Mouse (Mus musculus): ENCODE data around the gene Wfdc3. TPM values are rescaled to one million over a fixed set of nuclear protein-coding genes. Genes with fewer than 3 reads are reported as not detected.

Gene Wfdc3
- polyA plus RNA-seq, 1 experiment from 2014 or later = 0.56 TPM

DNA sequence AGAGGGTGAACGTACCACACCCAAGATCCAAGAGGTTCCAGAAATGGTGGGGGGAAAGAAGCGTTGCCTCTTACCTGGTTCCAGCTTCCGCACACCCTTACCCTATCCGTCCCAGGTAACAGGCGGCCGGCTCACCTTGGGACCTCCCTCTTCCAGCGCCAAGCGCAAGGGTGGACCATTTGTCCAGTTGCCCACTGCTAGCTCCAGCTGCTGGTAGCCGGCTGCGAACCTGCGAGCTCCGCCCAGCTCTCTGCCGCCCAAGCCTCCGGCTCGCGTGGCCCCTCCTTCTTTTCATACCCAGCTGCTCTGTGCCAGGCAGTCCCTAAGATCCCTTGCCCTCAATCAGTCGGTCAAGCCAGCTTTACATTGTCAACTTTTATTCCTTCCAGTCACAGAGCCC, 31.1 kb upstream of the Wfdc3 start:
- no peak for DNase-seq (ENCODE audit: low spot score)

DNA sequence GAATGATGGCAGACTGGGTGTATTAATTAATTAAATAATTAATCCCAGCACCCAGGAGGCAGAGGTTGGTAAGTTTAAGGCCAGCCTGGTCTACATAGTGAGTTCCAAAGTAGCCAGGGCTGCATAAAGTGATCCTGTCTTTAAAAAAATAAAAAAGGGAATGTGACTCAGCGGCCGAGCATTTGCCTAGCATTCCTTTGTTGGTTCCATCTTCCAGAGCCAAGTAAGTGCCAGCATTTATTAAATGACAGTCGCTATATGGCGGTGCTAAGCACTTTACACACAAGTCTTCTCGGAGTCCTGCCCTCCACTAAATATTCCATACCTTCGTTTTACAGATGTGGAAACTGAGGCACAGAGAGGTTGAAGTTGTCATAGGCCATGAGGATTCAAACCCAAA, 30.4 kb upstream of the Wfdc3 start:
- DNase-seq (ENCODE audit: low spot score) = no peak

DNA sequence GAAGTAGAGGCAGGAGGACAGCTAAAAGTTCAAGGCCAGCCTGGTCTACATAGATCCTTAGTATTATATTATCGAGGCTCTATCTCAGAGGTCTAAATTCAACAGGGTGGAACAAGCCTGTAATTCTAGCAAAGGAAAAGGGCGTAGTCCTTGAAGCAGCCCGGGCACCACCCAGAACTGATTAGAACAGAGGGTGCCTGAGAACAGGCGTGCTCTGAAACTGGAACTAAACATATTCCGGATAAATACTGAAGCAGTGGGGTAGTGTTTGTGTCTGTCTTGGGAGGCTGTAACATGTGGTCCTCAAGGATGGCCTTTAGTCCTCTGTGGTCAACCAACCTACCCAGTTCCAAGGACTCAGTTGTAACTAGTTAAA, 28.2 kb upstream of the Wfdc3 start:
- DNase-seq (ENCODE audit: low spot score) = no peak

DNA sequence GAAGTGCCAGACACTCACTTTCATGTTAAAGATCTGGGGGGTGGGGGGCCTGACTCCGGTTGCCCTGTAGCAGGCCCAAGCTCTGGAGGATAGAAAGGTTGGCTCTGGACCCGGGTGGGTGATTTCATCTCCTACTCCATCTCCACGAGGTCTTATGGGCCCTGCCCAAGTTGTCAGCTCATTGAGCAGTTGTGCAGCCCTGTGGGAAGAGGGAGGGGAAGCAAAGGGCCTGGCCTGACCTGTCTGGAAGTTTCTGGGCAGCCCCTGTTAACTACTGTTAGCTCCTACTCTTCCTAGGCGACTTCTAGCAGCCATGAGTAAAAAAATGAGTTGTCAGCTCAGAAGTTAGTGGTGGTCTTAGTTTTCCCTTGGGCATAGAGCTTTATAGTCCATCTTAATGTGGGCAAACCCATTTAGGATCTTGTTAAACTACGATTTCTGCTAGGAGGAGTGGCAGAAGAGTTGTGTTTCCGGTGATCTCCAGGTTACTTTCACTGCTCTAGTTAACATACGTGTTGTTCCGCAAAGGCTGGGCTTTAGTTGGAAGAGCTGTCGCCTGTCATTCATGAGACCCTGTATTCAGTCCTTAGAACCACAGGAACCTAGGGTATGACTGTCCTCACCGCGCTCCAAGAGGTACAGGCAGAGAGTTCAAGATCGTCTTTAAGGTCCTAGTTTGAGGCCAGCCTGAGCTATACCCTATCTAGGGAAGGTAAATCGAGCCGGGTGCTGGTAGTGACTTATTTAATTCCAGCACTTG, 27.7 kb upstream of the Wfdc3 start:
- no peak for DNase-seq (ENCODE audit: low spot score)

DNA sequence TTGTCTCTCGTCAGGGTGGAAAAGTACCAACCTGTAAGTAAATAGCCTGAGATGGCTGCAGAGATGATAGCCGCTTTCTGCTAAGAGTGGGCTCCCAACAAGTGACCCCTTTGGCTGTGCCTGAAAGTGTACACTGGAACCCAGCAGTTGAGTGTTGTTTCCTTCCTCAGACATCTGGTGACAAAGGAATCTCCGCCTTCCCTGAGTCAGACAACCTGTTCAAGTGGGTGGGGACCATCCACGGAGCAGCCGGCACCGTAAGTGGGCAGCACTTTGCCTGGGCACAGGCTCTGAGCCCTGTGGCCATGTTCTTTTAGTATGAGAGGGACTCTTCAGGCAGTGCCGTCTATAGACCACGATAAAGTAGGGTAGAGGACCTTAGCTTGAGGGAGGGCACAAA, 25.4 kb upstream of the Wfdc3 start:
- DNase-seq (ENCODE audit: low spot score) = no peak

DNA sequence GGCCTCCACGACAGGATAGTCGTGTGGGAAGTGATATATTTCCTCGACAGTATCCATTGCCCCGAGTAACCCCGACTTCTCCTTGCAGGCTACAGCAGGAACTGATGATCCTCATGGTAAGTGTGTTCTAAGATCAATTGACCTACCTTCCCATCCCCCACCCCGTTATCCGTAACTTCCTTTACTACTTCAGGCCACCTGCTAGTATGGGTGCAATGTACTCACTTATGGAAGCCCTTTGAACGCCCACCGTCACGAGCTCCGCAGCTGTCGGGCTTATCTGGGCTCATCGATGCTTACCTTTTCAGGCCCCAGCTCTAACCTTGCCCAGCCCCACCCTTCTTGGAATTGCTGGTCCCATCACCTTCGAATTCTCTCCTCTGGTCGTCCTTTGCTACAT, 24.5 kb upstream of the Wfdc3 start:
- peak; percentile 64 for DNase-seq (ENCODE audit: low spot score)

DNA sequence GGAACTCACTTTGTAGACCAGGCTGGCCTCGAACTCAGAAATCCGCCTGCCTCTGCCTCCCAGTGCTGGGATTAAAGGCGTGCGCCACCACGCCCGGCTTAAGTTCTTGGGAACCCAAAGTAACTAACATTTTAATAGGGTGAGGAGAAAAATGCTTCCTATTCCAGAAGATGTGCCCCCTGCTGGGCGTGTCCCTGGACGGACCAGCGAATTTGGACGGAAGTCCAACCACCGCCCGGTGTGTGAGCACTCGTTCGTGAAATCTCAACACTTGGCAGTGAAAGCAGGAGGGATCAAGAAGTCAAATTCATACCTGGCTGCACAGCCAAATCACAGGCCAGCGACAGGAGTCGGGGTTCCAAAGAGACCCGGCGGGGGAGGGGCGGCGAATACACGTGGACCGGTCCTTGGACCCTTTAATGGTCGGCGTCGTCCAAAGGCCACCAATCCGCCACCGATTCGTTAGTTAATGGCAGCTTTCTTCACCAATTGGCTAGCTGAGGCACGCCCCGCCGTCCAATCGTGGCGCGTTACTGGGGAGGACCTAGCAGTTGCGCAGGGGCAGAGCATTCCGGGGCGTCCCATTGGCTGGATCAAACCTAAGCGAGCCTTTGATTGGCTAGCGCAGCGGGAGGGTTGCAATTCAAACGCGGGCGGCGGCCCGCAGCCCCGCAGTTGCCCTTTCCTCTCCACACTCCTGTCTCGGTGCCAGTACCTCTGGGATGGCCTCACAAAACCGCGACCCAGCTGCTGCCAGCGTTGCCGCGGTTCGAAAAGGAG, 23.7 kb upstream of the Wfdc3 start, which contains the start of gene Ube2c:
Ube2c (plus strand) TSS at position 641 of the 780 bp plus-strand sequence.
- DNase-seq (ENCODE audit: low spot score) = peak; percentile 98

DNA sequence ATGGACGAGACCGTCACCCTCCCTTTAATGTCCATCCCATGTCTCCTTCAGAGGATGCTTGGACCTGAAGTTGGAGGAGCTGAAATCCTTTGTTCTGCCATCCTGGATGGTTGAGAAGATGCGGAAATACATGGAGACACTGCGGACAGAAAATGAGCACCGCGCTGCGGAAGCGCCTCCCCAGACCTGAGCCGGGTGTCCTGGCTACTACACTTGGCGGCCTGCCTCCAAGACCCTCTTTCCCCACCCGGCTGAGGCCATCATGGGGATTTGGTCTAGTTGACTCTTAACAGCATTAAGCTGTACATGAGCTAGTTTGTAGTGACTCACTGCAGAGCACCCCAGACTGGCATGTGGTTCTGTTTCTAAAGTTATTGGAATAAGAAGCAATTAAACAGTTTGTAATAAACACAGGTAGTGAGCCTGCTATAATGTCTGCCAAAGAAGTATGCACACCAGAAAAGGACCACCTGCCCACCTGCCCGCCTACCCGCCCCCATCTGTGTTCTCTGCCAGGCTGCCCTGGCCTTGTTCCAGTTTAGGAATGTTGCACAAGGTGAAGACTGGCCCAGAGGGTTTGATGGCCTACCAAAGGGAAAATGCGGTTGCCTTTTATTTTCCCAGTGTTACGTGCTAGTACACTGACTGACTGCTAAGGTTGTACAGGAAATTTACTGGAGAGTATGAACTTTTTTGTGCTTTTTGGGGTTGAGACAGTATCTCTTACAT, 22.2 kb upstream of the Wfdc3 start:
- DNase-seq (ENCODE audit: low spot score) = no peak

DNA sequence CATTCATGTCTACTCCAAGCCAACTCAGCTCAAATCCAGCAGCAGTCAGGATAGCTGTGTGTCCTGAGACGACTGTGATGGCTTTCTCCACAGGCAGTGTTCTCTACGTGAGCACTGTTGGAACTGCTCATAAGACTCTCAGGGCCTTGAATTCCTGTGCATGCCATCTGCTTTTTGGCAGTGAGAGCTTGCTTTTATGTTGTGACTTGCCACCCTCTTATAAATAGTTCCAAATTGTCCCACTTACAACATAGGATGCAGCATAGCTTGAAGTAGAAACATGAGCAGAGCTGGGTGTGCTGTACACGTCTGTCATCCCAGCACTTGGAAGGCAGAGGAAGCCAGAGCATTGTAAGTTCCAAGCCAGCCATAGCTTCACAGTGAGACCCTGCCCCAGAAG, 20.1 kb upstream of the Wfdc3 start:
- DNase-seq (ENCODE audit: low spot score) = no peak

DNA sequence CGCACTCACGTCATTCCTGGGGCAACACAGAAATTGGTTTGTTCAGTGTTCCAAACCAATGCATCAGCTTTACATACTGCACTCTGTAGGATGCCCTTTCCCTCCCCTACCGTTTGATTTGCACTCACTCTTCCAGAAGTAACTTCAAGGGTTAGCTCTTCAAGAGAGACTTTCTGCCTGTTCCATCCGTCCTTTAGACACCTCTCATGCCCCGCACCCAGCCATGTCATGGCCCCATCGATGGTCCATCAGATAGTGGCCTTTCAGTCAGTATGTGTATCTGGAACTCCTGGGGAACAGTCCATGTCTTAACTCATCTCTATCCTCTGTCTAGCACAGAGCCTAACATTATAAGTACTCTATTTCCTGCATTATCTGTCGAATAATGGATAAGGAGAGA, 16.9 kb upstream of the Wfdc3 start:
- no peak for DNase-seq (ENCODE audit: low spot score)

DNA sequence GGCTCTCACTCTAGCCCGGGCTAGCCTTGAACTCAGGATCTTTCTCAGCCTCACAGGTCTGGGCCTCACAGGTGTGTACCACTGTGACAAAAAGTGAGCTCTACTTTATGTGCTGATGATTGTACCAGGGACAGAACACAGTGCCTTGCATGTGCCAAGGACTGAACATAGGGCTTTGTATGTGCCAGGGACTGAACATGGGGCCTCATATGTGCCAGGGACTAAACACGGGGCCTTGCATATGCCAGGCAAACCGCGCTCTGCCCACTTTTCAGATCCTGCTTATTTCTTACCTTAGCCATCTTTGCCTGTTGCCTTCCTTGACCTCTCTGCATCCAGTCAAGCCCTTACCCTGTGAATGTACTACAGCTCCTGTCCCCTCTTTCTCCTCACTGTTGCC, 16.2 kb upstream of the Wfdc3 start:
- no peak for DNase-seq (ENCODE audit: low spot score)

DNA sequence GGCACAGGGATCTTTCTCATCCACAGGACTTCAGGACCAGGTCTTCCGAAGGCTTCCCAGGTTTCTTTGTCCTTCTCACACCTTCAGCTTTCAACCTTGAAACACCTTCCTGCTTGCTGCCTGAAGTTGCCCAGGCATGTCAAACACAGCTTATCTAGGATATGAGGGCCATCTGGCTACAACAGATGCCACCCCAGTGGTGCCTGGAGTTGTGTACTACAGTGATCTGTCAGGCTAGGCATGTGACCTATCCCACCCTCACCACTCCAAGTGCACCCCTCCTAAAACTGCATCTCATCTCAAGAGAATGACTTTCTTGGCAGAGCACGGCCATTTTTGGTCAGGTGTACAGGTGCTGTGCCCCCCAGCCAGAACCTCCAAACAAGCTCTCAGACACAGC, 15.8 kb upstream of the Wfdc3 start:
- no peak for DNase-seq (ENCODE audit: low spot score)

DNA sequence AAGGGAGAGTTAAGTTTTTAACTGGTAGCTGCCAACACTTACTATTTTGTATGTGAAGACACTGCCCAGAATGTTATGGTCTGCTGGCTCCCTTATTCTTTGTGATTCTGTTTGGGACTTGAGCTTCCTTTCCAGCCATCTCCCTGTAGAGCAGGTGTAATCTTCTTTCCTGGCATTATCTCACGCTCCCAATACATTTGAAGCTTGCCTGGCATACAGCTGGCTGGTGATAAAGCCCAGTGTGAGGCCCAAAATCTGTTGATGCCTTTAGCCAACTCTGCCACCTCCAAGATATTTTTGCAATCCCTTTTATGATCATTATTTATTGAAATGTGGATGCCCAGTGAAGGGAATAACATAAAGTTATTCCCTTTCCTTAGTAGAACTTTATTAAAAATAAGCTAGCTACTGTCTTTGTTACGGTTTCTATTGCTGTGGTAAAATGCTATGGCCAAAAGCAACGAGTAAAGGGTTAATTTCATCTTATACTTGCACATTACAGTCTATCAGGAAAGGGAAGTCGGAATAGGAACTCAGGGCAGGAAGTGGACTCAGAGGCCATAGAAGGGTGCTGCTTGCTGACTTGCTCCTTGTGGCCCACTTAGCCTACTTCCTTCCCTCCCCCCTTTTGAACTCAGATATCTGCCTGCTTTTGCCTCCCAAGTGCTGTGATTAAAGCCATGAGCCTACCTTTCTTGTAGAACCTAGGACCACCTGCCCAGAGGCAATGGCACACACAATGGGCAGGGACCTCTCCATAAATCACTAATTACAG, 14.5 kb upstream of the Wfdc3 start:
- DNase-seq (ENCODE audit: low spot score) = no peak

DNA sequence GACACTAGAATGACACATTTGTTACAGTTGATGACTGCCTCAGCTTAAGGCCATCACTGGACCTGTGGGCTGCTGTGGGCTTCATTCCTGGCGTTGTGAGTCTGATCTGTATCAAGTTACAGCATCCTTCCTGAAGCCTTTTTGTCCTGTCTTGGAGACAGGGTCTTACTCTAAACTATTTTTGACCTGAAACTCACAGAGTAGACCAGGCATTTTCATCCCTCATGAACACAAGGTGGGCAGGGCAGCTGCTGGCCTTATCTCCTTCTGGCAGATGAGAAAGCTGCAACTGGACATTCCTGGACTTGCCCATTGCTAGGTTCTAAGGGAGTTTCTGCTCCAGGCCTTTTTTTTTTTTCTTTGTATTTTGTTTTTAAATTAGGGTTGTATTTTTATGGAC, 13.0 kb upstream of the Wfdc3 start:
- DNase-seq (ENCODE audit: low spot score) = no peak

DNA sequence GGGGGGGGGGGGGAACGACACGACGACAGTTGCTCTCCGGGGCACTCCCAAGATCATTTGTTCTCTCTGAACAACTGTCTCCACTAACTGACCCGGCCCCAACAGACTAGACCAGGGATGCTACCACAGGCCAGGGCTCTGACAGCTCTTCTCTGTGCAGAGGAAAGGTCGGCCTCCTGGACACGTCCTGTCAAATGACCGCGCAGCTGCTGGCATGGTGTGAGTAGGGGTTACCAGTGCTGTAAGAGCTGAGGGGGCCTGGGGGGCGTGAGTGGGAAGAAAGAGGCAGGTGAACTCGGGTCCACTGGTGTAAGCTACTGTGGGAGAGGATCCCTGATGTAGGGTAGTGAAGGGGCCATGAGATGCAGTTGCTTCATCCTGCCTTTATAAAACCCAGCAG, 12.1 kb upstream of the Wfdc3 start:
- no peak for DNase-seq (ENCODE audit: low spot score)

DNA sequence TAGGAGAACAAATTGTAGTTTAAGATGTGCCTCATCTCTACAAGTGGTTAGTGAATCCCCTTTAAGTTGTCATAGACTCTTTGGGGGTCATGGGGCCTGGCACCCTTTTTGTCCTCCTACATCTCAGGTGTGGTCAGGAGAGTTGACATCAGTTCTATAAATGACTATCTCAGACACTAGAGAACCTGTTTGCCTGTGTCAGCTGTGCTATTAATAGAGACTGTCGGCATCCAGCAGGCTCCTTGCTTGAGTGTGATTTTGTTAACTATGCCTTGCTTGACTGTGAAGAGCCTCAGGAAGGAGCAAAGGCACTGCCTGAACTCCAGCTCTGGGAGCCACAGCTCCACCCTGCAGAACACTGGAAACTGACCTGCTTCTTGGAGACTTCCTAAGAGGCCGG, 9.1 kb upstream of the Wfdc3 start:
- DNase-seq (ENCODE audit: low spot score) = no peak

DNA sequence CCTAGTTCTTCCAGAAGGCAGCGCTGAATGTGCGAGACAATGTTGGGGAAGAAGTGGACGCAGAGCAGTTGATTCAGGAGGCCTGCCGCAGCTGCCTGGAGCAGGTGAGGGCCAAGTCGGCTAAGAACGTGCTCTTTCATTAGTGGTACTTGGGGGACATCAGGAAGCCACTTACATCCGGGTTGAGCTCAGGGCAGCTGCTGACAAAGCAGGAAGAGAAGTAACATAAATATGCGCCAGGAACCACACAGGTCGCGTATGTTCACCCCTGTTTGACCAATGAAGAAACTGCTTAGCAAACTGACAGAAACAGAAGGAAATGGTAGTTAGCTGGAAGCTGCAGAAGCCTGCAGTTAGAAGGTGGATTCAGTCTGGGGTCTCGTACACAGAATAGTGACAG, 8.4 kb upstream of the Wfdc3 start:
- no peak for DNase-seq (ENCODE audit: low spot score)

DNA sequence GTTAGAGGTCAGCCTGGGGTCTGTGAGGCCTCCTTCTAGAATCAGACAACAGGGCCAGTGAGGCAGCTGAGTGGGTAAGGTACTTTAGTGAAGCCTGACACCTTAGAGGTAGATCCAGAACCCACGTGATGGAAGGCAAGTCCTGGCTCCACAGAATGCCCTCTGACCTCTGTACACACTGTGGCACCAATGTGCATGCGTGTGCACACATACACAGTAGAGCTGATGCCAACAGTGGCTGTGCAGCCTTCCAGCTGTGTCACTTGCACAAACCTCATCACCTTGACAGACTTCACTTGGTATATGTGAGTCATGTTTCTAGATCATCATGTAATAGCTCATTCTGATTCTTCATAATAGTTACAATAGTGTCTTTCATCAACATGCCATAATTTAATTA, 6.7 kb upstream of the Wfdc3 start:
- no peak for DNase-seq (ENCODE audit: low spot score)

DNA sequence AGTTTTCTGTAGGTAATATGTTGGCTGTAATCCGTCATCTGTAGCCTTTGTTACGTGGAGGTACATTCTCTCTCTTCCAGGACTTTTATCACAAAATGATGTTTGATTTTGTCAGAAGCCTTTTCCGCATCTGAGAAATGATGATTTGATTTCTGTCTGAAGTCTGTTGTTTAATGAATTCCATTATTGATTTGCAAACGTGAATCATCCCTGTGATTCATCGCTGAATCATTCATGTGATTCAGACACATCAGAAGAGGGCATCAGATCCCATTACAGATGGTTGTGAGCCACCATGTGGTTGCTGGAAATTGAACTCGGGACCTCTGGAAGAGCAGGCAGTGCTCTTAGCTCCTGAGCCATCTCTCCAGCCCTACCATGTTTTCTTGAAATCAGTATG, 3.3 kb upstream of the Wfdc3 start:
- DNase-seq (ENCODE audit: low spot score) = no peak

DNA sequence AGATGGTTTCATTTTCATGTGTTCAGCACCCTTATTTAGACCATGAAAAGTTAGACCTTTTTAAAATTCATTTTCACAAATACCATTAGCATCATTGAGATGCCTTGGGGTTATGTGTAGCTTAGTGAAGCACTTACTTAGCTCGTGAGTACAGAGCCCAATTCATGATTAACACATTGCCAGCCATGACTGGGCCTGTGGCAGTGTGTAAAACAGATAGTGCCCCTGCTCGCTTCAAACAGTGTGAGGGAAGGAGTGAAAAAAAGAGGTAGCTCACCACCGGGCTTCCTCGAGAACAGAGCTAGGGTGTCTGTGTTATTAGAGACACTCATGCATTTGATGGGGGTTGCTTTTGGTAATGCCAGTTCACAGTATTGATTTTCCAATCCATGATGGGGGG, 2.5 kb upstream of the Wfdc3 start:
- no peak for DNase-seq (ENCODE audit: low spot score)

DNA sequence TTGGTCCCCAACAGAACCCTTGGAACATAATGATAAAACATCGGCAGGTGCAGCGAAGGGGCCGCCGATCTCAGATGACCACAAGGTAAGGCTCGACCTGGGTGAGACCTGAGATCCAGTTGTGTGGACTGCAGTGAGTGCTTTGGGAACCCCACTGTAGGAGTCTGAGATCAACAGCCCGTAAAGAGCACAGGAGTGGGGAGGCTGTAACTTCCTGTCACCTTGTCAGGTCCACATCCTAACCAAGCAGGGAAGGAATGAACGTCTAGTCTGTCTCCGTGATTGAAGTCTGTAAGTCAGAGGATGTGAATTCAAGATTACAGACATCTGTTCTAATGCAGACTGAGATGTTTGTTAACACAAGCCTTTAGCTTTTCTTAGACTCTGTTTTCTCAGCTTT, 962 bp upstream of the Wfdc3 start:
- peak; percentile 34 for DNase-seq (ENCODE audit: low spot score)

DNA sequence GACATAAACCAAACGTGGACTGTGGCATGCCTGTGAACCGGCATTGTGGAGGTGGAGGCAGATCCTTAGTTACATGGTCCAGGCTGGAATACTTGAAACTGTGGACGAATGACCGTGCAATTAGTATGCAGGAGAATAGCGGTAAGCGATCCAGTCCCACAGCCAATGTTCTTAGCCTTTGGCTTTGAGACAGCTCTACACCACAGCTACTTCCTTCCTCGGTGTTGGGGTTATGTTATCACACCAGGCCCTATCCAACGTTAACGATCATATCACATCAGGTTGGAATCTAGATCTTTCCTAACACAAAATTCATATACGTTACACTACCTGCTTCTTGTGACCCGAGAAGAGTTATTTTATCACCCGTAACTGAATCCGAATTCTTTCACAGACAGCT, 744 bp downstream of the Wfdc3 start:
- DNase-seq (ENCODE audit: low spot score) = no peak

All from thymus, postnatal 0 days (tissue).